Mouse (Mus musculus) kidney, embryonic 14.5 days (tissue): ENCODE measurements around the gene Caskin2. TPM values are rescaled to one million over a fixed set of nuclear protein-coding genes. Genes with fewer than 3 reads are reported as not detected.
A peak's percentile ranks its signal among the peaks of the same experiment; 100 is the strongest.

Source experiments
- ATAC-seq: fragments of 200-750 bp; cut with Nextera tagmentation; 2 replicates; pipeline ENCODE4 v1.8.0; 2017; ENCODE audit warnings: moderate number of reproducible peaks, mild to moderate bottlenecking, moderate TSS enrichment, moderate library complexity; ENCODE audit not compliant: low FRiP score, low TSS enrichment
- H3K27ac ChIP-seq: fragments of 300-500 bp; sonication (generic); 2 replicates; pipeline ENCODE4 v1.5.1; 2014; ENCODE audit warnings: low read depth, mild to moderate bottlenecking, low read length, moderate library complexity, mixed read lengths
- H3K27me3 ChIP-seq: fragments of 300-500 bp; sonication (generic); 2 replicates; pipeline ENCODE4 v1.6.1; 2014; ENCODE audit warnings: mild to moderate bottlenecking, low read length; ENCODE audit not compliant: control insufficient read depth, insufficient read depth
- H3K36me3 ChIP-seq: fragments of 300-500 bp; sonication (generic); 2 replicates; pipeline ENCODE4 v1.6.1; 2014; ENCODE audit warnings: low read length, mixed read lengths; ENCODE audit not compliant: control insufficient read depth, insufficient read depth
- H3K4me1 ChIP-seq: fragments of 300-500 bp; sonication (generic); 2 replicates; pipeline ENCODE4 v1.6.1; 2014; ENCODE audit warnings: low read length, mixed read lengths; ENCODE audit not compliant: control insufficient read depth, insufficient read depth
- H3K4me2 ChIP-seq: fragments of 300-500 bp; sonication (generic); replicated peaks from 2 replicates; pipeline ENCODE4 v1.6.1; 2014; ENCODE audit warnings: low read depth, mild to moderate bottlenecking, low read length
- H3K4me3 ChIP-seq: fragments of 300-500 bp; sonication (generic); 2 replicates; pipeline ENCODE4 v1.5.1; 2014; ENCODE audit warnings: mild to moderate bottlenecking, low read length
- H3K9ac ChIP-seq: fragments of 300-500 bp; sonication (generic); 2 replicates; pipeline ENCODE4 v1.6.1; 2014; ENCODE audit warnings: low read depth, mild to moderate bottlenecking, low read length, moderate library complexity
- H3K9me3 ChIP-seq: fragments of 300-500 bp; sonication (generic); 2 replicates; pipeline ENCODE4 v1.6.1; 2016; ENCODE audit warnings: low read length; ENCODE audit not compliant: control insufficient read depth
- WGBS: fragments of 180-500 bp; shearing (Covaris S2); extraction: QIAGEN DNeasy Blood & Tissue Kit; methylation state at CpG from one replicate; pipeline ENCODE4 v1.1.7; 2014; 5-methylcytosine and 5-hydroxymethylcytosine counted together
- polyA plus RNA-seq: library from polyadenylated mRNA; unstranded; fragments of >200 nt; fragmentation: Nextera tagmentation; extraction: Ambion mirVana; gene quantifications from 2 replicates; pipeline ENCODE4 v1.2.1, GENCODE M21; 2014

Gene Caskin2
- polyA plus RNA-seq, 1 experiment from 2014 or later: 17.5 TPM

- H3K36me3 ChIP-seq: peaks cover 20% of the 10 kb centered on the region
- peak overlapping the region; percentile 94 for H3K4me2 ChIP-seq
- no peak for ATAC-seq
- H3K4me1 ChIP-seq: peaks cover 21% of the 10 kb centered on the region
- no peaks in the 10 kb centered on the region for H3K27me3 ChIP-seq
- 18% methylated on average over 11 of the region's 11 CpGs for WGBS
- no peaks in the 10 kb centered on the region for H3K9me3 ChIP-seq
- H3K9ac ChIP-seq: peak overlapping the region; percentile 78; the same call in 1 of the 2 replicates
- peak overlapping the region; percentile 76 for H3K4me3 ChIP-seq
- no peak overlapping the region; the same call in 1 of the 2 replicates for H3K27ac ChIP-seq
These were observed 11.4 kb upstream of the Caskin2 start for GRCm38 (mm10) chr11:115824813-115825212.

GRCm38 (mm10) chr11:115823774-115824740 is 10.6 kb upstream of the Caskin2 start, which contains the start of gene Llgl2:
Llgl2 (plus strand) TSS chr11:115824049.
- H3K9ac ChIP-seq: peak within 1 kb of the TSS; percentile 78
- H3K27ac ChIP-seq: peak within 1 kb of the TSS; percentile 37; the same call in 1 of the 2 replicates
- H3K27me3 ChIP-seq: no peaks in the 10 kb centered on the region
- peak; percentile 97 for ATAC-seq
- H3K9me3 ChIP-seq: no peaks in the 10 kb centered on the region
- WGBS: under 1% methylated on average over 85 of the region's 87 CpGs
- peak within 1 kb of the TSS; percentile 94 for H3K4me2 ChIP-seq
- peaks cover 24% of the 10 kb centered on the region for H3K36me3 ChIP-seq
- H3K4me1 ChIP-seq: peaks cover 14% of the 10 kb centered on the region
- H3K4me3 ChIP-seq: peak within 1 kb of the TSS; percentile 76

- H3K27ac ChIP-seq: 0 out of 2 replicates have a peak overlapping the region, but pooled peaks have one; percentile 4
- H3K9ac ChIP-seq: no peak overlapping the region
- WGBS: 73% methylated on average over 4 of the region's 4 CpGs
These were observed 7.6 kb upstream of the Caskin2 start for GRCm38 (mm10) chr11:115821001-115821400.

GRCm38 (mm10) chr11:115819915-115820623 is 6.6 kb upstream of the Caskin2 start:
- no peaks in the 10 kb centered on the region for H3K9me3 ChIP-seq
- no peaks in the 10 kb centered on the region for H3K27me3 ChIP-seq
- no peak overlapping the region for H3K27ac ChIP-seq
- no peak overlapping the region for H3K4me3 ChIP-seq
- no peak overlapping the region for H3K9ac ChIP-seq
- peaks cover 29% of the 10 kb centered on the region for H3K36me3 ChIP-seq
- 73% methylated on average over 16 of the region's 16 CpGs for WGBS
- ATAC-seq: no peak
- H3K4me1 ChIP-seq: peaks cover 14% of the 10 kb centered on the region
- no peak overlapping the region for H3K4me2 ChIP-seq

More at GRCm38 (mm10) chr11:115821001-115821400, 7.6 kb upstream of the Caskin2 start:
- peaks cover 8% of the 10 kb centered on the region for H3K4me1 ChIP-seq
- H3K4me2 ChIP-seq: no peak overlapping the region
- H3K27me3 ChIP-seq: no peaks in the 10 kb centered on the region
- no peak overlapping the region for H3K4me3 ChIP-seq
- peaks cover 29% of the 10 kb centered on the region for H3K36me3 ChIP-seq
- ATAC-seq: no peak
- H3K9me3 ChIP-seq: no peaks in the 10 kb centered on the region

GRCm38 (mm10) chr11:115817331-115817730 is 3.9 kb upstream of the Caskin2 start:
- Histone ChIP-seq H3K27ac (no peak overlapping the region), H3K4me2 (no peak overlapping the region), H3K4me1 (peaks cover 10% of the 10 kb centered on the region), H3K4me3 (no peak overlapping the region), H3K27me3 (no peaks in the 10 kb centered on the region), H3K9me3 (no peaks in the 10 kb centered on the region), H3K9ac (no peak overlapping the region), H3K36me3 (peaks cover 29% of the 10 kb centered on the region)
- whole genome bisulfite sequencing: 86% methylated on average over 5 of the region's 5 CpGs
- ATAC-seq: no peak

GRCm38 (mm10) chr11:115814605-115815450 is 1.4 kb upstream of the Caskin2 start, which contains the start of gene Tsen54:
Tsen54 (plus strand) TSS chr11:115814724.
- H3K27me3 ChIP-seq: no peaks in the 10 kb centered on the region
- WGBS: under 1% methylated on average over 69 of the region's 84 CpGs
- H3K9me3 ChIP-seq: no peaks in the 10 kb centered on the region
- H3K4me1 ChIP-seq: peaks cover 34% of the 10 kb centered on the region
- ATAC-seq: peak; percentile 51
- H3K36me3 ChIP-seq: peaks cover 17% of the 10 kb centered on the region; the same call in 1 of the 2 replicates
- H3K4me3 ChIP-seq: peak within 1 kb of the TSS; percentile 84
- H3K9ac ChIP-seq: peak within 1 kb of the TSS; percentile 84
- H3K4me2 ChIP-seq: peak within 1 kb of the TSS; percentile 82
- peak within 1 kb of the TSS; percentile 44 for H3K27ac ChIP-seq

- no peaks in the 10 kb centered on the region for H3K9me3 ChIP-seq
- H3K9ac ChIP-seq: peak overlapping the region; percentile 84
- peaks cover 52% of the 10 kb centered on the region for H3K4me1 ChIP-seq
- H3K27ac ChIP-seq: peak overlapping the region; percentile 81
- peak overlapping the region; percentile 82 for H3K4me2 ChIP-seq
- ATAC-seq: peak; percentile 2; the same call in 1 of the 2 replicates
- no peaks in the 10 kb centered on the region for H3K27me3 ChIP-seq
- 4% methylated on average over 28 of the region's 28 CpGs for WGBS
- peaks cover 15% of the 10 kb centered on the region; the same call in 1 of the 2 replicates for H3K36me3 ChIP-seq
- H3K4me3 ChIP-seq: peak overlapping the region; percentile 84
These were observed 662 bp downstream of the Caskin2 start for GRCm38 (mm10) chr11:115812533-115813420.
